Mouse (Mus musculus): ENCODE results near the gene Adcy1.

Adcy1 gene

DNA sequence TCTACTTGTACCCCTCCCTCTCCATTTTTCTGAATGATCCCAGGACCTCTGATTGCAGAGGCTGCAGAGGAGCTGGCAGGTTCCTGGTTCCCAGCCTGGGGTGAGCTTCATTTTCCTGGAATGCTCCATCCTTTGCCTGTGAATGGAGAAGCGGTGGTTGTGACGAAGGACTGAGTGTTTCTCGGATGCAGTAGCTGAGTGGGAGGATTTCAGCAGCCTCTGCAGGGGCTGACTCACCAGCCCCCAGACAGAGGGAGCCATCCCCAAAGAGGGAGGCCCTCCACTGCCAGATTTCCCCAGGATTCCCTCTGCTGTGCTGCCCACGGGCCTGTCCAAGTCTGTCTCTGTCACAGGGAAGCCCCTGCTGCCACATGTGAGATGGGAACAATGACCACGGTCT is 71.0 kb downstream of the Adcy1 start:
- no peak for DNase-seq (ENCODE audit: extremely low spot score, low spot score)

GRCm38 (mm10) chr11:7135301-7135700 is 72.0 kb downstream of the Adcy1 start:
- no peak for DNase-seq (ENCODE audit: extremely low spot score, low spot score)

DNA sequence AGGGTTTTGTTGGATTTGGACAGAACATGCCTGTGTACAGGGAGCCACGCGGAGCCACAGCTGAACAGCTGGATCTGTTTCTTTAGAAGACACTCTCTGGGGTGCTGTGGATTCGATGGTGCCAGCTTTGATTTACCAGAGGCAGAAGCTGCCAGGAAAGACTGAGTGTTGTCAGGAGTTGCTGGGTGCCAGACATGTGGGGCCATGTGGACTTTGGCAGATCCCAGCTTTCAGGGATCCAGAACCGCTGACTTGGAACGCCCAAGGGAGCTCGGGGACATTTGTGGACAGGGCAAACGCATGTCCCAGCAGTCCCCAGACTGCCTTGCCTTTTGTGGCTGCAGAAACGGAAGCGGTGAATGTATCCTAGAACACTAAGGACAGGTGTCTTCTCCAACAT is 72.5 kb downstream of the Adcy1 start:
- no peak for DNase-seq (ENCODE audit: extremely low spot score, low spot score)

- DNase-seq (ENCODE audit: extremely low spot score, low spot score): no peak
Measured at GRCm38 (mm10) chr11:7136246-7136855, 73.1 kb downstream of the Adcy1 start.

GRCm38 (mm10) chr11:7138370-7138769 is 75.1 kb downstream of the Adcy1 start:
- no peak for DNase-seq (ENCODE audit: extremely low spot score, low spot score)

- DNase-seq (ENCODE audit: extremely low spot score, low spot score): no peak
Measured at GRCm38 (mm10) chr11:7140449-7140848, 77.2 kb downstream of the Adcy1 start.

GRCm38 (mm10) chr11:7142725-7143124 is 79.4 kb downstream of the Adcy1 start:
- DNase-seq (ENCODE audit: extremely low spot score, low spot score): no peak

DNA sequence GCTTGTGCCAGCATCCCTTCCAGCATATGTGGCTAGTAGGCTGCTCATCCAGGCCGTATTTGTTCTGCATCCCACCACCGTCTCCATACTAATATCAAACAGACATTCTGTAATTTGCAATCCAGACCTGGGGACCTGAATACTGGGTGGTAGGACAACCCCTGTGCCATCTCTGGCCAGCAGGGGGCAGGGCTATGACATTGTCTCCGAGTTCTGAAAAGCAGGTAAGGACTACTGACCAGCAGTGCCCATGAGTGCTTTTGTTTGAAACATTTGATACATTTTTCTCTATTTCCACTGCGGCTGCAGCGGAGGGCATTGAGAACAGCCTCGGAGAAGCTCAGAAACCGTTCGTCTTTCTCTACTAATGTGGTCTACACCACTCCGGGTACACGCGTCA is 81.1 kb downstream of the Adcy1 start:
- no peak for DNase-seq (ENCODE audit: extremely low spot score, low spot score)

DNA sequence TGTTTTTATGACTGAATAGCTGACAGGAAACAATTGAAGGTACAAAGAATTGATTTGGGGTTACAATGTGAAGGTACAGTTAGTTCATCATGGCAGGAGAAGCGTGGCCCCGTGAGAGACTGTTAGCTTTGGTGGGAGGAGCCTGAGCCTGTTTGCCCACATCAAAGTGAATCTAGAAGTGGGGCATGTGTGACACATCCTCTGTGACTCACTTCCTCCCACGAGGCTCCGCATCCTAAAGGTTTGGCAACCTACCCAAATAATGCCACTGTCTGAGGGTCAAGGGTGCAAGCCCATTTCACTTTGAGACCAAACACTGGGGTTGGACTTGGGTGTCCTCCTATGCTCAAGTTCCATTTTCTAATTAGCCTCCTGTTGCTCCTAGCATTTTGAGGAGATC is 81.9 kb downstream of the Adcy1 start:
- no peak for DNase-seq (ENCODE audit: extremely low spot score, low spot score)

- DNase-seq (ENCODE audit: extremely low spot score, low spot score): no peak
Measured at GRCm38 (mm10) chr11:7147536-7147935, 84.2 kb downstream of the Adcy1 start.

GRCm38 (mm10) chr11:7147945-7148344 is 84.7 kb downstream of the Adcy1 start:
- DNase-seq (ENCODE audit: extremely low spot score, low spot score): no peak

DNA sequence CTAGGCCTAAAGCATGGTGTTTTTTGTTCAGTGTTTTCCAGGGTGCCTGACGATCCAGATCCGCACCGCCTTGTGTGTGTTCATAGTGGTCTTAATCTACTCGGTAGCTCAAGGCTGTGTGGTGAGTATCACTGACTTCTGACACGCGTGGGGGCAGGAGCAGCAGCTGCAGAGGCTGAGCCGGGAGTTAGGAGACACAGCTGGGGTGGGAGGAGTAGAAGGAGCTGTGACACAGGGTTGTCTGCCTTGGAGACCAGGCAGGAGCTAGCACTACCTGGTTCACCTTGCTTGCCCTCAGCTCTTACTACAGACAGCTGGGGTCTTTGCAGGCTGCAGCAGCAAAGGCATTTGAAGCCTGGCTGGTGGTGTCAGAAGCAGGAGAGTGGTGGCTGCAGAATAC is 86.2 kb downstream of the Adcy1 start:
- DNase-seq (ENCODE audit: extremely low spot score, low spot score): no peak

DNA sequence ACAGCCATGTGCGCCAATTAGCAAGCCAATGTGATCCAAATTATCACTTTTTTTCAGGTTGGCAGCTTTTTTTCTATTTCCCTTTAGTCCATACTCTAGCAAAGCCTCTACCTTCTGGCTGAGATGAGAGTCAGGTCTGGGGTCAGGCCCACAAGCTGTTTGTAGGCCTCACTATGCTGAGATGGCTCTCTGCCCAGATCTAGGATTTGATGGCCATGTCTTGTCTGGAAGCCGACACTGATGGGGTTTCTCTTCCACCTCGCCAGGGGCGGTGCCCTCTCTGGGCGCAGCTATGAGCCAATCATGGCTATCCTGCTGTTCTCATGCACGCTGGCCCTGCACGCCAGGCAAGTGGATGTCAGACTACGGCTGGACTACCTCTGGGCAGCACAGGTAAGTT is 87.2 kb downstream of the Adcy1 start:
- no peak for DNase-seq (ENCODE audit: extremely low spot score, low spot score)

DNA sequence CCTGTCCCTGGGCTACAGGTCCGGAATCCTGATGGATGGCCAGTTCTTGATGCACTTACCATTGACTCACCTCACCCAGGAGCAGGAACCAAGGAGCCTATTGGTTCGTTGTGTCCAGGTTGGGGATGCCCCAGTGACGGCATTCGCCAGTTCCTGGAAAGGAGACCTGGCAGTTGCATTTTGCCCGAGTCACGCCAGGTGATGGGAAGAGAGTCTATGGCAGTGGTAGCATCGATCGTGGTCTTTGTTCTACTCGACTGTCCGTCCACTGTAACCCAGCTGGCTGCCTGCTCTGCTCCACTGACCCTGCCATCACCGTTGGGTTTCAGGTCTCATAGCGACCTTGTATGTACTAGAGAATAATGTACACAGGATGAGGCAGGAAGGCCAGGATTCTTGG is 89.1 kb downstream of the Adcy1 start:
- no peak for DNase-seq (ENCODE audit: extremely low spot score, low spot score)

GRCm38 (mm10) chr11:7153081-7153480 is 89.8 kb downstream of the Adcy1 start:
- no peak for DNase-seq (ENCODE audit: extremely low spot score, low spot score)

GRCm38 (mm10) chr11:7156427-7156826 is 93.1 kb downstream of the Adcy1 start:
- DNase-seq (ENCODE audit: extremely low spot score, low spot score): no peak

GRCm38 (mm10) chr11:7158196-7158595 is 94.9 kb downstream of the Adcy1 start:
- no peak for DNase-seq (ENCODE audit: extremely low spot score, low spot score)

DNA sequence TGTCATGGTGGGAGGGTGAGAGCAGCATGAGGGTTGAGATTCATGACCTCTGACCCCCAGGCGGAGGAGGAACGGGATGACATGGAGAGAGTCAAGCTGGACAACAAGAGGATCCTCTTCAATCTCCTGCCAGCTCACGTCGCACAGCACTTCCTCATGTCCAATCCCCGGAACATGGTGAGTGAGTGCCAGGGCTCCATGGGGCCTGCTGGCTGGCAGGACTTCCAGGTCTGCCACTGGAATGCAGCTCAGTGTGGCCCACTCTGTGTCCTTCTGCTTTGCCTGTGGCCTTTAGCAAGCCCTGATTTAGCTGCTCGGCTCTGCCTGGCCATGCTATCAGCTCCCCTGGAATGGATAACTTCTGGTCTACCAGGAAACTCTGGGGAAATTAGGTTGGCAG is 96.9 kb downstream of the Adcy1 start:
- no peak for DNase-seq (ENCODE audit: extremely low spot score, low spot score)

GRCm38 (mm10) chr11:7160637-7161101 is 97.4 kb downstream of the Adcy1 start:
- DNase-seq (ENCODE audit: extremely low spot score, low spot score): no peak

GRCm38 (mm10) chr11:7161502-7162174 is 98.3 kb downstream of the Adcy1 start:
- DNase-seq (ENCODE audit: extremely low spot score, low spot score): peak; percentile 27

- DNase-seq (ENCODE audit: extremely low spot score, low spot score): no peak
Measured at GRCm38 (mm10) chr11:7164416-7164815, 101.1 kb downstream of the Adcy1 start.

- no peak for DNase-seq (ENCODE audit: extremely low spot score, low spot score)
Measured at GRCm38 (mm10) chr11:7169645-7170044, 106.4 kb downstream of the Adcy1 start.

GRCm38 (mm10) chr11:7173664-7174063 is 110.4 kb downstream of the Adcy1 start:
- no peak for DNase-seq (ENCODE audit: extremely low spot score, low spot score)

Data from neural tube, embryonic 10.5 days (tissue).